Mouse (Mus musculus): ENCODE data around the gene Tfip11. TPM values are rescaled to one million over a fixed set of nuclear protein-coding genes. Genes with fewer than 3 reads are reported as not detected.
A peak's percentile ranks its signal among the peaks of the same experiment; 100 is the strongest.

The Tfip11 gene
- polyA plus RNA-seq, 1 experiment from 2014 or later: 30.9 TPM

GRCm38 (mm10) chr5:112356322-112356721 is 30.2 kb downstream of the Tfip11 start:
- no peaks in the 10 kb centered on the region for H3K27me3 ChIP-seq
- 94% methylated on average over 9 of the region's 9 CpGs for WGBS
- no peak overlapping the region for H3K4me3 ChIP-seq
- H3K27ac ChIP-seq (replicated peaks): no peak overlapping the region
- H3K9ac ChIP-seq: no peak overlapping the region
- peaks cover 18% of the 10 kb centered on the region for H3K36me3 ChIP-seq
- no peak overlapping the region for H3K4me2 ChIP-seq
- ATAC-seq (ENCODE audit: low FRiP score, low read depth): no peak
- no peaks in the 10 kb centered on the region for H3K4me1 ChIP-seq (replicated peaks)
- H3K9me3 ChIP-seq: no peaks in the 10 kb centered on the region

DNA sequence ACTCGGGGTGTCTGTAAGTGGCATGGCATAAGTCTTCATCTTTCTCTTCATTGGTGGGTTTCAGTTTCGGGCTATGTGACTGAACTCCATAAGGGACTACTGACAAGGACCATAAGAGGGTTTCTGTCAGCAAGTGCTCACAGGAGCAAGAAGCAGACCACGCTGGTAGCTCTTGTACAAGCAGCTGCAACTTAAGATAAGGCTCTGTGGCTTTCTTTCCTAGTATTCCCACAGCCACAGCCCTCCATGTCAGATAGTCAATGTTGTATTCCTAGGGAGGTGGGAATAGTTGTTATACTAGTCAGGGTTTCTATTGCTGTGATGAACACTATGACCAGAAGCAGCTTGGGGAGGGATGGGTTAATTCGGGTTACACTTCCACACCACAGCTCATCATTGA is 33.4 kb downstream of the Tfip11 start:
- Histone ChIP-seq H3K4me3 (no peak overlapping the region), H3K9ac (no peak overlapping the region), H3K9me3 (no peaks in the 10 kb centered on the region), H3K4me2 (no peak overlapping the region), H3K4me1 (replicated peaks) (no peaks in the 10 kb centered on the region), H3K27ac (replicated peaks) (no peak overlapping the region), H3K36me3 (peaks cover 32% of the 10 kb centered on the region), H3K27me3 (no peaks in the 10 kb centered on the region)
- ATAC-seq (ENCODE audit: low FRiP score, low read depth): no peak
- WGBS: 96% methylated on average over 4 of the region's 4 CpGs

DNA sequence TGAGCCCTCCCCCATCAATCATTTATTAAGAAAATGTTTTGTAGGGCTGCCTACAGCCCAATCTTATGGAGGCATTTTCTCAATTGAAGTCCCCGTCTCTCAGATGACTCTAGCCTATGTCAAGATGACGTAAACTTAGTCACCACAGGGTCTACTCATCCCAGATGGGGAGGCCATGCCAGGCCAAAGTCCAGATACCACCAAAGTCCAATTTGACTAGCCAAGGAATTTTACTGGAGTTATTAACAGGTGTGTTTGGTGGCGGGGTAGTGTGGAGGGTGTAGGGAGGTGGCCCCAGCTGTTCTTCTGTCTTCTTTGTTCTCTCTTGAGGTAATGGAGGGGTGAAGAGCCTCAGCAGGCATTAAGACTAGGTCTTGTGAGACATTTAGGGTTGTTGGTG is 33.9 kb downstream of the Tfip11 start:
- no peaks in the 10 kb centered on the region for H3K9me3 ChIP-seq
- 98% methylated on average over 3 of the region's 3 CpGs for WGBS
- no peak overlapping the region for H3K9ac ChIP-seq
- H3K27me3 ChIP-seq: no peaks in the 10 kb centered on the region
- H3K36me3 ChIP-seq: peaks cover 32% of the 10 kb centered on the region
- H3K4me3 ChIP-seq: no peak overlapping the region
- no peaks in the 10 kb centered on the region for H3K4me1 ChIP-seq (replicated peaks)
- H3K4me2 ChIP-seq: no peak overlapping the region
- no peak for ATAC-seq (ENCODE audit: low FRiP score, low read depth)
- H3K27ac ChIP-seq (replicated peaks): no peak overlapping the region

DNA sequence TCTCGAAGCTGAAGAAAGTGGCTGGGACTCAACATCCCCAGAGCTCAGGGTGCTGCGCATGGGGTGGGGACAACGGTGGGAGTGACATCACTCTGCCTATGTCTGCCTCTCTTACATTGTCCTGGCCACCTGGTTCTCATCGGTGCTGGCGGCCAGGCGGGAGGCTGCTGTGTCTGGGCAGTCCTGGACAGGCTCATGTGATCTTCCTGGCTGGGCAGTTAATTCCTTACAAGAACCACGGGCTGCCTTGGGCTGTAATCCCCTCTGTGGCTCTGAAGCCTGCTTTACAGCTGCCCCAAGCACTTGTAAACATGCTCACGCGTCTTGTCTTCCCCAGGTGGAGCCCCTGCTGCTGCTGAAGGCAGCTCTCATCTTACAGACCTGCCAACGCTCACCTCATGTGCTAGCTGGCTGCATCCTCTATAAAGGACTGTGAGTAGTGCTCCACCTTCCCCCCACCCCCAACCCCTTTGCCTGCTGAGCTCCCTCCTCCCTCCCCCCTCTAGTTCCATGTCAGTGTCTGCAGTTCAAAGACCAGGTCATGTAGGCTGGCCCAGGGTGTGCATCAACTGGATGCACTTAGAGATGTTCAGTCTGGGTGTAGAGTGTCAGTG is 38.1 kb downstream of the Tfip11 start:
- 75% methylated on average over 10 of the region's 10 CpGs for WGBS
- no peaks in the 10 kb centered on the region for H3K27me3 ChIP-seq
- no peak overlapping the region for H3K4me2 ChIP-seq
- peaks cover 35% of the 10 kb centered on the region; the same call in 1 of the 2 replicates for H3K36me3 ChIP-seq
- peaks cover 8% of the 10 kb centered on the region; the same call in 1 of the 2 replicates for H3K4me1 ChIP-seq (replicated peaks)
- H3K4me3 ChIP-seq: no peak overlapping the region
- ATAC-seq (ENCODE audit: low FRiP score, low read depth): no peak
- no peak overlapping the region for H3K9ac ChIP-seq
- no peaks in the 10 kb centered on the region for H3K9me3 ChIP-seq
- H3K27ac ChIP-seq (replicated peaks): no peak overlapping the region

DNA sequence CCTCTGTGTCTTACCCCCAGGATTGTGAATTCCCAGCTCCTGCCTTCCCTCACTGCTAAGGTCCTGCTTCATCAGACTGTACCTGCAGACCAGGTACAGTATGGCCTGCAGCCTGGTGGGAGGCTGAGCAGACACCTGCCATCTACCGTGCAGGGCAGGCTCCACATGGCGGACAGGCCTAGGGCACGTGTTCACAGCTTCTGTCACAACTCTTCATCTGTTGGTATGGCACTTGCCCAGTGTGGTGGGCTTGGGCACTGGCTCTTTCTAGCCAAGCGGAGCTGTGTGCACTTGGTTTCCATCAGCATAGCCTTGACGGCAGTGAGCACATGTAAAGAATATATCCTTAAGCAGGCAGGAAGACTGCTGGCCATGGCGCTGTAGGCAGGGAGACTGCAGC is 40.7 kb downstream of the Tfip11 start:
- Histone ChIP-seq H3K36me3 (peaks cover 40% of the 10 kb centered on the region), H3K9me3 (no peaks in the 10 kb centered on the region), H3K27ac (replicated peaks) (no peak overlapping the region), H3K4me1 (replicated peaks) (peaks cover 34% of the 10 kb centered on the region), H3K4me3 (no peak overlapping the region), H3K9ac (no peak overlapping the region), H3K27me3 (no peaks in the 10 kb centered on the region), H3K4me2 (no peak overlapping the region)
- WGBS: 98% methylated on average over 6 of the region's 6 CpGs
- ATAC-seq (ENCODE audit: low FRiP score, low read depth): no peak

- no peak overlapping the region for H3K27ac ChIP-seq (replicated peaks)
- no peak overlapping the region for H3K4me3 ChIP-seq
- no peaks in the 10 kb centered on the region for H3K9me3 ChIP-seq
- WGBS: 84% methylated on average over 4 of the region's 4 CpGs
- no peak overlapping the region for H3K9ac ChIP-seq
- no peaks in the 10 kb centered on the region for H3K27me3 ChIP-seq
- no peak for ATAC-seq (ENCODE audit: low FRiP score, low read depth)
- H3K4me1 ChIP-seq (replicated peaks): peaks cover 39% of the 10 kb centered on the region
- no peak overlapping the region for H3K4me2 ChIP-seq
- H3K36me3 ChIP-seq: peaks cover 35% of the 10 kb centered on the region
Measured at GRCm38 (mm10) chr5:112367338-112367737, 41.2 kb downstream of the Tfip11 start.

GRCm38 (mm10) chr5:112367929-112368328 is 41.8 kb downstream of the Tfip11 start:
- peaks cover 45% of the 10 kb centered on the region for H3K4me1 ChIP-seq (replicated peaks)
- peaks cover 35% of the 10 kb centered on the region for H3K36me3 ChIP-seq
- no peak for ATAC-seq (ENCODE audit: low FRiP score, low read depth)
- H3K9ac ChIP-seq: no peak overlapping the region
- 87% methylated on average over 12 of the region's 12 CpGs for WGBS
- H3K4me3 ChIP-seq: no peak overlapping the region
- no peak overlapping the region for H3K4me2 ChIP-seq
- no peaks in the 10 kb centered on the region for H3K9me3 ChIP-seq
- 0 out of 2 replicates have a peak overlapping the region, but pooled peaks have one; percentile 17 for H3K27ac ChIP-seq (replicated peaks)
- H3K27me3 ChIP-seq: no peaks in the 10 kb centered on the region

DNA sequence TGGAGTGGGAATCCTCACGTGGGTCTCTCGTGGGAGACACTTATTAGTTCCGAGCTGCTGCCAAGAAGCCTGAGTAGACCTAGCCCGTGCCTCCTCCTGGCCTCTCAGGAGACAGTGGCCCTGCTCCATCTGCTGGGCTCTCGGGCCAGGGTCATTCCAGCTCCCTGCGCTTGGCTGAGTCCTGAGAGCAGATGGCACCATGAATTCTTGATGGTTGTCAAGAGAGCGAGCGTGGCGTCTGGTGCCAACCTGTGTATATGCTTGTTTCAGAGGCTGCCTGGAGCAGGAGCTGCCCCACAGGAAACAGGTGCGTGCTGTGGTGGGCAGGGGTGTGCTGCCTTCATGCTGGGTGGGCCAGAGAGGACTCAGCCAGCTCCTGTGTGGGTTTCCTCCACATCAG is 42.5 kb downstream of the Tfip11 start:
- Histone ChIP-seq H3K27me3 (no peaks in the 10 kb centered on the region), H3K36me3 (peaks cover 31% of the 10 kb centered on the region), H3K9me3 (no peaks in the 10 kb centered on the region), H3K4me1 (replicated peaks) (peaks cover 50% of the 10 kb centered on the region), H3K27ac (replicated peaks) (peak overlapping the region; percentile 57), H3K4me2 (no peak overlapping the region), H3K4me3 (no peak overlapping the region), H3K9ac (no peak overlapping the region)
- WGBS: 57% methylated on average over 10 of the region's 10 CpGs
- ATAC-seq (ENCODE audit: low FRiP score, low read depth): no peak

GRCm38 (mm10) chr5:112369326-112369725 is 43.2 kb downstream of the Tfip11 start:
- 64% methylated on average over 13 of the region's 13 CpGs for WGBS
- Histone ChIP-seq H3K4me3 (no peak overlapping the region), H3K9ac (no peak overlapping the region), H3K9me3 (no peaks in the 10 kb centered on the region), H3K36me3 (peaks cover 24% of the 10 kb centered on the region), H3K4me1 (replicated peaks) (peaks cover 50% of the 10 kb centered on the region), H3K27me3 (no peaks in the 10 kb centered on the region), H3K27ac (replicated peaks) (peak overlapping the region; percentile 57), H3K4me2 (no peak overlapping the region)
- no peak for ATAC-seq (ENCODE audit: low FRiP score, low read depth)

- Histone ChIP-seq H3K4me1 (replicated peaks) (peaks cover 50% of the 10 kb centered on the region), H3K4me3 (no peak overlapping the region), H3K27me3 (no peaks in the 10 kb centered on the region), H3K36me3 (peaks cover 20% of the 10 kb centered on the region), H3K9ac (no peak overlapping the region), H3K27ac (replicated peaks) (peak overlapping the region; percentile 87), H3K9me3 (no peaks in the 10 kb centered on the region), H3K4me2 (no peak overlapping the region)
- 74% methylated on average over 12 of the region's 12 CpGs for WGBS
- no peak for ATAC-seq (ENCODE audit: low FRiP score, low read depth)
Measured at GRCm38 (mm10) chr5:112370236-112370813, 44.2 kb downstream of the Tfip11 start.

GRCm38 (mm10) chr5:112371933-112372332 is 45.8 kb downstream of the Tfip11 start:
- ATAC-seq (ENCODE audit: low FRiP score, low read depth): peak; percentile 89
- H3K36me3 ChIP-seq: peaks cover 11% of the 10 kb centered on the region
- H3K27me3 ChIP-seq: no peaks in the 10 kb centered on the region
- H3K4me2 ChIP-seq: peak overlapping the region; percentile 21
- H3K4me3 ChIP-seq: no peak overlapping the region
- H3K9ac ChIP-seq: peak overlapping the region; percentile 25; the same call in 1 of the 2 replicates
- peak overlapping the region; percentile 87 for H3K27ac ChIP-seq (replicated peaks)
- 26% methylated on average over 7 of the region's 7 CpGs for WGBS
- H3K4me1 ChIP-seq (replicated peaks): peaks cover 50% of the 10 kb centered on the region
- H3K9me3 ChIP-seq: no peaks in the 10 kb centered on the region

DNA sequence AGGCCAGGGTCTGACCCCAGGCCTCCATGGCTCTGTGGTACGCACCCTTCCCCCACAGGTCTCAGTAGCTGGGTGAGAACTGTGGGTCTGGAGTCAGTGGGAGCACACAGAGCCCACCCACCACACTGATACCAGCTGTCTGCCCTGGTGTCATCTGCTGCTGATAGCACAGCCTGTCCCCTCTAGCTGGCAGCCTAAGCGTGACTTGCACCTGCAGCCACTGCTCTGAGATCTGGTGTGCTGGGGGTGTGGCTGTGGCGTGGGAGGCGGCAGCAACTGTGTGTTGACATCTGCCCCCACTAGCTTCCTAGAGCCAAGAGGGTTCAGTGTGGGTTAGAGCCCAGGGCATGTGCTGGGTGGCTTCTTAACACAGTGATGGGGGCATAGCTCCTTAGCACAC is 50.0 kb downstream of the Tfip11 start:
- no peak overlapping the region for H3K9ac ChIP-seq
- peaks cover 5% of the 10 kb centered on the region; the same call in 1 of the 2 replicates for H3K36me3 ChIP-seq
- no peak overlapping the region for H3K27ac ChIP-seq (replicated peaks)
- 73% methylated on average over 4 of the region's 4 CpGs for WGBS
- no peak overlapping the region for H3K4me3 ChIP-seq
- peaks cover 23% of the 10 kb centered on the region for H3K4me1 ChIP-seq (replicated peaks)
- no peaks in the 10 kb centered on the region for H3K27me3 ChIP-seq
- H3K4me2 ChIP-seq: no peak overlapping the region
- no peaks in the 10 kb centered on the region for H3K9me3 ChIP-seq
- ATAC-seq (ENCODE audit: low FRiP score, low read depth): no peak
